Mouse (Mus musculus) WW6 (cell line): ENCODE measurements around the gene Slc25a3.

Experiments
- DNase-seq: peaks from one replicate; pipeline ENCODE4 v3.0.0-alpha.2; 2013; ENCODE audit warnings: low read depth, low spot score

Slc25a3 gene

DNA sequence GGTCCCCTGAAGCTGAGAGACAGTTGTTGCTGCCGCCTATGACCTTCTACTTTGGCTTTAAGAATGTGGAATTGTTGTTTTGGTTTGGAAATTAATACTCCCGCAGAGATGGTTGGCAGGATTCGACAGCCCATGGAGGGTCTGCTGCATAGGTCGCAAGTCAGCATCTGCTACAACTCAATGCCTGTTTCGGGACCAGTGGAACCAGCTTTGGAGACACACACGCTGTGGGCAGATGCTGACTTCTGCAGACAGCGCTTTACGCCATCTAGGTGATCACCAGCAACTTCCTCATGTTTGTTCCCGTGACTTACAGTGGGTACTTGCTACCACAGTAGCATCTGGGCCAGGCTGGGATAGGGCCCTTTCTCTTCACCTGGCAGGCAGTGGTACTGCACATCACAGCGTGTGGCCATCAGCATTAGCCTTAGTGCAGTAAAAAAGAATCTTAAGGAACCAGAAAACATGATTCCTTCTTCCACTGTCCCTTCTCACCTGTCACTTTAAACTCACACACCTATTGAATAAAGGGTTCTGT is 18.9 kb upstream of the Slc25a3 start:
- DNase-seq: no peak

DNA sequence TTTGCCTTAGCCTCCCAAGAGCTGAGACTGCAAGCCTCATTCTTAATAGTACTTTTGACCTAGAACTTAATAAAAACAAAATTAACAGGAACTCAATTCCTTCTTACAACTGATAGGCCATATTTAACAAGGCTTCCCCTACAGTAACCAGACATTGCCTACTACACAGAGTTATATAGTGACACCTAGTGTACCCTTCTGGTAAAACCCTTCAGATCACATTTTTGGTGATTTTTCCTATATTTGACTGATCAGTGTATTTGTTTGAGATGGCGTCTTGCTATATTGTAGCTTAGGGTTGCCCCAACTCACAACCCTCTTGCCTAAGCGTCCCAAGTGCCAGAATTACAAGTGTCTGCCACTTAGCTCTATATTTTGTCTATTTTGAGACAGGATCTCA is 17.7 kb upstream of the Slc25a3 start:
- no peak for DNase-seq

DNA sequence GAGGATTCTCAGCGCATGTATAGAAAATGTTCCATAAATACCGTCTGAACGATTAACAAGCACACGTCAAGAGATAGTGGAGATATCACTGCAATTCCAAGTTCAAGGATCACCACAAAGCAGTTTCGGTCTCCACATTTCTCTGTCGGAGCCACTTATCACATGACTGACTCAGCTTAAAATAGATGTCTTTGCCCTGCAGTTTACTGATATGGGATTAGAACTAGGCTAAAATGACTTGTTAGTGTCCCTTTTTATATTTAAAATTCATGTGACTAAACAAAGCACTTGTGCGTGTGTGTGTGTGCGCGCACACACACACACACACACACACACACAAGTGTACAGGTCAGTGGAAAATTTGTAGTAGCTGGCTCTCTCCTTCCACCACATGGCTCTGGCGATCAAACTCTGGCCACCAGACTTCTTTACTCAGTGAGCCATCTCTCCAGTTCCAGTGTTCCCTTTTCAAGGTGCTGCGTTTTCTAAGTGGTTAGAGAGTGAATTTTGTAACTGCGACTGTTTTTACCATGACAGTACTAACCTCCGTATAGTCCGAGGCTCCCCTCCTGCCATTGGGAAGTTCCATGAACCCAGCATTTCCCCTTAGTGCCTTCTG is 15.4 kb upstream of the Slc25a3 start:
- no peak for DNase-seq

DNA sequence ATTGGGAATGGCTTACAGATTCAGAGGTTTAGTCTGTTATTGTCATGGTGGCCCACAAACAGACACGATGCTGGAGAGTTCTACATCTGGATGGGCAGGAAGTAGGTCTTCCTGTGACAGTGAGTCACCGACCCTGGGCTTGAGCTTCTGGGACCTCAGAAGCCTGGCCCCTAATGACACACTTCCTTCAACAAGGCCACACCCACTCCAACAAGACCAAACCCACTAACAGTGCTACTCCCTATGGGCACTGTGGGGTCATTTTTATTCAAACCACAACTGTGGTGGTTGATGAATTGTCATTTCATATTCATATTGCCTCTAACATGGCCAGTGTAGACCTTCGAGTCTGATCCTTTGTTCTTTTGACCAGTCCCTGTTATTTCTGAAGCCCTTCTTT is 14.5 kb upstream of the Slc25a3 start:
- no peak for DNase-seq

DNA sequence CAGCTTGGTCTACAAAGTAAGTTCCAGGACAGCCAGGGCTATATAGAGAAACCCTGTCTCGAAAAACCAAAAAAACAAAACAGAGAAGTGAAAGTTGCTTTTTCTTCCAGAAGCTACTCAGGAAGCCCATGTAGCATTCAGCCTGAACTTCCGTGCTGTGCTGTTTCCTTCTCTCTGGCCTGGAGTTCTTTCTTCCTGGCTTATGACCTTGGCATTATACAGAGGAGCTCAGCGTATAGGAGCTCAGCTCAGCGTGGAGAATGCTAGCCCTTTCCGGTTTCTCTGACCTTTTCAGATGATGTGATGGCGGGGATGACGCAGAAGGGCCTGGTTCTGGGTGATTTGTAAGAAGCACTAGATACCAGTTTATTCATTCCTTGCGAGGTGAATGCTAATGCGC is 13.5 kb upstream of the Slc25a3 start:
- no peak for DNase-seq

DNA sequence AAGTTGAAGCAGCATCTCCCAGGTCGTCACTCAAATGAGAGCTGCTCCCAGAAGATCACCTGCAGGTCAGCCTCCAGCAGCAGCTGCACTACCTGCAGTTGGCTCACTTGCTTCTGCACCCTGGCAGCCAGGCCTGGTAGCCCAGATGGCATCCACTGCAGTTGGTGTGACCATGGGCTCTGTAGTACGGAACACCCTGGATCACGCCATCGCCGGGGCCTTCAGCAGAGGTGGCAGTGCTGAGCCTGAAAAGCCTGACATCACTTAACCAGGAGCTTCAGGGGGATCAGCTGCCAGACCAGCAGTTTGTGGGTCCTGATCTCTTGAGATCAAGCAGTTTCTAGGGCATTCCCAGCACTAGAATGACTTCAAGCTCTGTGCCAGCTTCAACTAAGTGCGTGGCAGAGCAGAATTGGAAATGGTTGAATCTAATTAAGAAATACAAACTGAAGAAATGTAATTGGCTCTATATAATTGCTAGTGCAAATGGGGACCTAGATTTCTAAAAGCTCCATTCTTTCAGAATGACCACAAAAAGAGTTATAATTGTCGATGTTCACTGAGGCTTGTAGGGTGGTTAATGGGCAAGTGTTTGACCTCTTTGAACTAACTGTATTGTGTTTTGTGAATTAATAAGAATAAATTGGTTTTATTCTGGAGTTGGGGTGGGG is 11.6 kb upstream of the Slc25a3 start:
- DNase-seq: no peak

DNA sequence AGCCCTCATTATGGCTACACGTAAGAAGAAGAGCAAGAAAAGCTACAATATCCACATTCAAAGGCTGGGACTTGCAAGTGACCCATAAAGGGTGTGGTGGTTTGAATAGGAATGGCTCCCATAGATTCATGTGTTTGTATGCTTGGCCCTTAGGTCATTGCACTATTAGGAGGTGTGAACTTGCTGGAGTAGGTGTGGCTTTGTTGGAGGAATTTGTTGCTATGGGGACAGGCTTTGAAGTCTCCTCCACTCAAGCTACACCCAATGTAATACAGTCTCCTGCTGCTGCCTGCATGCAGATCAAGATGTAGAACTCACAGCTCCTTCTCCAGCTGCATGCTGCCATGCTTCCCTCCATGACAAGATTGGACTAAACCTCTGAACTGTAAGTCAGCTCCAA is 7.7 kb upstream of the Slc25a3 start:
- no peak for DNase-seq

DNA sequence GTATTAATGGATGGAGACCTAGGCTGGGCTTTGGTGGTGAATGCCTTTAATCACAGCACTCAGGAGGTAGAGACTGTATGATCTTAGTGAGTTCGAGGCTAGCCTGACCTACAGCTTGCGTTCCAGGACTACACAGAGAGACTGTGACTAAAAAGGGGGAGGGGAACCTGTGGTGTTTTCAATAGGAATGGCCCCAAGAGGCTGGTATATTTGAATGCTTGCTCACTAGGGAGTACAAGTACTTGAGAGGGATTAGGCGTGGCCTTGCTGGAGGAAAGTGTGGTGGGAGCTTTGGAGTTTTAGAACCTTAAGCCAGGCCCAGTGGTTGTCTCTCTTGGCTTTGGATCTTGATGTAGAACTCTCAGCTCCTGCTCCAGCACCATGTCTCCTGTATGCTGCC is 6.9 kb upstream of the Slc25a3 start:
- DNase-seq: no peak

DNA sequence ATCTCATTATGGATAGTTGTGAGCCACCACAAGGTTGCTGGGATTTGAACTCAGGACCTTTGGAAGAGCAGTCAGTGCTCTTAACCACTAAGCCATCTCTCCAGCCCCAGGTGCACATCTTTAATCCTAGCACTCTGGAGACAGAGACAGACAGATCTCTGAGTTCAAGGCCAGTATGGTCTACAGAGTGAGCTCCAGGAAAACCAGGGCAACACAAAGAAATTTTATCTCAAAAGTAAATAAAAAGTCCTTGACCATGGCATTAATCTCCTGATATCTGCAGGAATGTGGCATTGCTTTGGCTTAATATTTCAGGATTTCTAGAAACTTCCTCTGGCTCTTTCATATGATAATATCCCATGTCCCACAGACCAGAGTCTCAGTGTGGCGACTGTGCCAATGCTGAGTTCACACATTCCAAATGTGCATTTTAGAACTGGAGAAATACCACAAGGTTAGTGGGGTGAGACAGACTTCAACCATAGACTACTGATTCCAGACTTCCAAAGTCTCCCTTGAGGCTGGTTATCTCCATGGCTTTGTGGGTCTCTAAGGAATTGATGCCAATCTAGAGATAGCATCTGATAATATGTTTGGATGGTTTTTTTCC is 4.8 kb upstream of the Slc25a3 start:
- DNase-seq: no peak

DNA sequence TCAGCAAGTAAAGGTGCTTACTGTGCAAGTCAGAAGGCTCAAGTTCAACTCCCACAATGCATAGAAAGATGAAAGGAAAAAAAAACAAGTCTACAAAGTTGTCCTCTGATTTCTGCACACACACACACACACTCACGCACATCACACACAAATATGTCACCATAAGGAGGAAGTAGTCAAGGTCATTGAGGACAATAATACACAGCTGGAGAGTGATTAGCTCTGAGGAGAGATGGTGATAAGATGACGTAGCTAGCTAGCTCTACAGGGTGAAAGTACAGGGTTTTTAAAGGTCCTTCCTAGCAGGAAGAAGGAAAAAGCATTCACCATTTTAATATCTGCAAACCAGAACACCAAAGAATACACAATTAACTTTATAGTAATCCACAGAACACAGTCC is 3.5 kb upstream of the Slc25a3 start:
- DNase-seq: no peak

DNA sequence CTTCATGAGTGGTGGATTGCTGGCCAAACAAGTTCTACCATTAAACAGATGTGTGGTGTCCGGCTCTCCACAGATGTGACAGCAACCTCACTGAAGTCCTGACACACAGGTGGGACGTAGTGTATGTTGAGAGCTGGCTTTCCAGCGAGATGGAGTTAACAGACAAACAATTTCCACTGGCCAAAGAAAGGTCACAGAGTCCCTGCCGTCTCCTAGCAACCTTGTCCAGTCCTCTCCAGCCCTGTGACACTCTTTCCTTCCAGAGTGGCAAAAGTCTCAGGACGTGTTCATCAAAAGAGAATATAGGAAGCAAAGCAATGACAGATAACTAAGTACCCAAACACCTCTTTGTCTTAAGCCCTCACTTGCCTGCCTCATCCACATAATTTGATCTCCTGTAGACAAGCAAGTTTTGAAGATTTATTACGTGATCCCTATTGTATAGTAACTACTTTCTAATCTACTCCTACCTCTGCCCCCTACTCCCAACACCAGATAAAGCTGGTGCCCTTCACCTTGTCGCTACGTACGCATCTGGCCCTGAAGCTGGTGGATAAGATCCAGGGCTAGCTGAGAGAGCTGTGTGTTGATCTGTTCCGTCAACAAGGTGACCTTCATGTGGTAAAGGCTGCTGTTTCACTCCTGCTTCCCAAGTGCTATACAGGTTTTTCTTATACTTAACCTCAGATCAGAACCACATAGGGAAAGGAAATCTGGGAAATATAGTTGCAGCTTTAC is 2.9 kb upstream of the Slc25a3 start:
- no peak for DNase-seq

DNA sequence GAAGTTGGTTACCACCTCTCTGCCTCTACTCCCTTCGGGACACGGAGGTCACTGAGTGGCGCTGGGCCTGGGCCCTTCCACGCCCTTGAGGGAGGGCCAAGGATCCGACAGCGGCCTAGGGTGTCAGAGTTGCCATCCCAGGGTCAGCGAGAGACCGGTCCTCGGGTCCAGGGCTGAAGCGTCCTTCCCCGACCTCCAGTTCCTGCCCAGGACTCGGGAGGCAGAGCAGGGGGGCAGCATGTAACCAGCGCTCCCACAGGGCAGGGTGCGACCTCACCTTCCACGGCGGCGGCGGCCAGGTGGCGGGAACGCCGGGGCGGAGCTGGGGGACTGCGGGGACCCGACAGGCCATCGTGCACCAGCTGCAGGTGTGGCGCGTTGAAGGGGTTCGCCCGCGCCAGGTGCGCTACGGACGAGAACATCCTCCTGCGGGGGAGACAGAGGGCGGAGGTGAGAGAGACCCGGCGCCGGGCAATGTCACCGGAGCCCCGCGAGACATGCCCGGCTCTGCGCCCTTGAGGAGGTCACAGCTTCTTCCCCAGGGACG is 505 bp downstream of the Slc25a3 start:
- no peak for DNase-seq

DNA sequence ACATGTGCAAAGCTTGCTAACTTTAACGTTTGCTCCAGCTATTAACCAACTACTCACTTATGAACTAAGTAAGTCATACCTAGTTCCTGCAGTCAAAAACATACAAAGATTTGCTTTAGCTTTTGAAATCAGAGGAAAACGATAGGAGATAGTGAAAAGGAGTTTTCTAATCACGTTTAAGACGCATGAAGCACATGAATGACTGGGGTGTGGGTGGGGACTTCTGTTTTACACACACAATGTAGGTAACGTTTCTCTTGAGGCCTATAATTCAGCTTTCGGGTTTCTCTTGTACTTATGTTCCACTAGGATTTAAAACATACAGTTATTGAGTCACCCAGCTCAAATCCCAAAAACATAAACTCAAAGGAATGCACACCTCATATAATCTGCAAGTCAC is 1.2 kb downstream of the Slc25a3 start:
- DNase-seq: no peak

DNA sequence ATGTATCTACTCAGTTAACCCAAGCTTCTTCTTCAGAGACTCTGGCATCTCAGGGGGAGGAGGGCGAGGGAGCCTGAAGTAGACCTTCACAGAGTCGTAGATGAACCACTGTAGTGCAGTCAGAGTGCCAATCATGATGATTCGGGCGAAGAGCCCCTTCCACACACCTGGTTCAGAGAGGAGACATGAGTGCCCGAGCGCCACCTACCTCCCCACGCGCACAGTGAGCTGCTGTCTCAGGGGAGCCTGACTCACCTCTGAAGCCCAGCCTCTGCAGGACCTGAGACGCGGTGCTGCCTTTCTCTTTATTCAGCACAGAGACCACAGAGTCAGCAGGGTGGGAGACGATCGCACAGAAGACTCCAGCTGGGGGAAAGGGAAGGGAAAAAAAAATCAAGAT is 6.9 kb downstream of the Slc25a3 start:
- DNase-seq: no peak

DNA sequence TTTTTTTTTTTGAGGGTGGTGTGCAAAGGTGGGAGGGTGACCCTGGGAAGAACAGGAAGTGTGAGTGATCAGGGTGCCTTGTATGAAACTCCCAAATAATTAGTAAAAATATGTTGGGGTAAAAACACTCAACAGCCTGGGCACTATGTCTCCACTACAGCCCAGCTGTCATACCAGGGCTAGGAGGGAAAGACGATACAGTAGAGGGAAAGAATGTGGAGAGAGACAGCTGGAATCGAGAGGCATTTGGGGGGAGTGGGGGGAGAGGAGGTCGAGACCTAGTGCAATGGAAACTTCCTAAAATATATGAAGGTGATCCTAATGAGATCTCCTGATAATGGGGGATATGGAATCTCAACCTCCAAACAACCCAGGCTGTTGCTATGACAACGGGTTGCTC is 14.0 kb downstream of the Slc25a3 start:
- DNase-seq: no peak

DNA sequence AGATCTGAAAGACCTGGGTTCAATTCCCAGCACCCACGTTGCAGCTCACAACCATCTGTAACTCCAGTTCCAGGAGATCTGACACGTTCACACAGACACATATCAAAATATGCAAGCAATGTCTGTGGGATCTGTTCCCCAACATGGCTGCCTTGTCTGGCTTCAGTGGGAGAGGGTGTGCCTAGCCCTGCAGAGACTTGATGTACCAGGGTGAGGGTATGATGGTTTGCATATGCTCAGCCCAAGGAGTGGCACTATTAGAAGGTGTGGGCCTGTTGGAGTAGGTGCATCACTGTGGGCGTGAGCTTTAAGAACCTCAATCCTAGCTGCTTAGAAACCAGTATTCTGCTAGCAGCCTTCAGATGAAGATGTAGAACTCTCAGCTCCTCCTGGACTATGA is 17.9 kb downstream of the Slc25a3 start:
- DNase-seq: no peak

DNA sequence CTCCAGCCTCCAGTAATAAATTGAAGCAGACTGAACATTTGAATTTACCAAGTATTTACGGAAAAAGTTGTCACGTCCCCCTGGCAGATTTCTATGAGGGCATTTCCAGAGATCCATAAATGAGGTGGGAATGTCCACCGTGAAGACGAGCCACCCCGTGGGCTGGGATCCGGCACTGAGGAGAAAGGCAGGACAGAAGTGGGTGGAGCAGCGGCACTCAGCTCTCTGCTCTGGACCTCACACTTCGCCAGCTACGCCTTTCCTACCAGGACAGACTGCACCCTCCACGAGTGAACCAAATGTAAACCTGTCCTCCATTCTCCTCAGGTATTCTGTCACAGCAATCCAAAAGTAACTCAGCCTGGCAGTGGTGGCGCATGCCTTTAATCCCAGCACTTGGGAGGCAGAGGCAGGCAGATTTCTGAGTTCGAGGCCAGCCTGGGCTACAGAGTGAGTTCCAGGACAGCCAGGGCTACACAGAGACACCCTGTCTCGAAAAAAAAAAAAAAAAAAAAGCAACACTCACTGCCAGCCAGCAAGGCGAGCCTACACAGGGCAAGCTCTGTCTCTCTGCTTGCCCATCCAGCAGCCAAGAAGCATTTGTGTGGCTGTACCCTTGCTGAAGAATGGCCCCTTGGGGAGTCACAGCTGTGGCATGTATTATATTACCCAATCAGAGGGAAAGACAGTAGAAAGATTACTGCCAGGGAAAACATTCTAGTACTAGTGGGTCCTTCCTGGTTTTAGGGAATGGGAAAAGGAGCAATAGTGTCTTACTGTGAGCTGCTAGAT is 20.9 kb downstream of the Slc25a3 start:
- no peak for DNase-seq

DNA sequence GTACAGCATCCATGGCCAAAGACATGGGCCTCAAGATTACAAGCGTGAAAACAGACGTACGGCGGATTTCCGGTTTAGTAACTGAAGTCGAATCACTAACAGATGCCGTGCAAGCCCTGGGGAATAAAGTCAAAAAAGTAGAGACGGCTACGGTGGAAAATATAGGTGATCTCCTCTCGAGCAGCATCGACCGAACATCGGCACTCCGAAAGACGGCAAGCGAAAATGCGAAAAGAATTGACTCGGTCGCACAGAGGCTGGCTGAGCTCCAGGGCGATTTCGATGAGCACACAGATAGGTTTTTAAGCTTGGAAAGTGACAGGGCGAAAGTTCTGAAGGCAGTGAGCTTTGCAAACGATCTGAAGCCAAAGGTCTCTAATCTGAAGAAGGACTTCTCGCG is 21.9 kb downstream of the Slc25a3 start:
- DNase-seq: no peak

DNA sequence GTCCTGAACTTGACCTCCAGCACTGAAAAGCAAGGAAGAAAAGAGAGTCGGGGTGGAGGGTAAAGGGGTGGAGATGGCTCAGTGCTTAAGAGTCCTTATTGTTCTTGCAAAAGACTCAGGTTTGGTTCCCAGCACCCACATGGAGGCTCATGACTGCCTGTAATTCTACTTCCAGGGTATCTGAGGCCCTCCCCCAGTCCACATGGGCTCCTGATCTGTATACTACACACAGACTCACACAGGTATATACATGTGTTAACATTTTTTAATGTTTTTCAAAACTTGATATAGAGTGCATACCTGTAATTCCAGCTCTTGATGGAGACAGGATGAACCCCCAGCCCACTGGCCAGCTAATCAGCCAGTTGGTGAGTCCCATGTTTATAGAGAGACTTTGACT is 23.8 kb downstream of the Slc25a3 start:
- no peak for DNase-seq

DNA sequence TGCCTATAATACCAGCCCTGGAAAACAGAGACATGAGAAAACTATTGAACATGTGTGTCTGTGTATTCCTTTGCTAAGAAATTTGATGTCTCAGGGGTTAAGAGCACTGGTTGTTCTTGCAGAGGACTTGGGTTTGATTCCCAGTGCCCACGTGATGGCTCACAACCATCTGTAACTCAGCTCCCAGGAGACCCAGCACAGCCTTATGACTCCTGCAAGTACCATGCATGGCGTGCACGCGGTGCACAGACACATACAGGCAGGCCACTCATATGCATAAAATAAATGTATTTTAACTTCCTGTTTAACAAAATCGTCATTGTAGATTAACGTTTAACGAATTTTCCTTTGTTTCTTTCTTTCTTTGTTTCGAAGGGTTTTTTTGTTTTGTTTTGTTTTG is 25.8 kb downstream of the Slc25a3 start:
- DNase-seq: no peak
